Mouse (Mus musculus) limb, embryonic 12.5 days (tissue): Measurements from ENCODE around the gene Man2b1. TPM values are rescaled to one million over a fixed set of nuclear protein-coding genes. Genes with fewer than 3 reads are reported as not detected.
"Not testable (repeated sequence)": the region's sequence is repeated elsewhere in the genome, so short reads cannot be mapped to it uniquely, and the experiment has no call there.

ENCODE experiments used
- ATAC-seq: fragments of 200-750 bp; cut with Nextera tagmentation; 2 replicates; pipeline ENCODE4 v1.8.0; 2017; ENCODE audit warnings: low read depth, moderate TSS enrichment; ENCODE audit not compliant: insufficient number of reproducible peaks, insufficient read depth, low FRiP score, low TSS enrichment
- H3K27ac ChIP-seq: fragments of 300-500 bp; sonication (generic); 2 replicates; pipeline ENCODE4 v1.5.1; 2016; ENCODE audit warnings: mild to moderate bottlenecking, moderate library complexity
- H3K27me3 ChIP-seq: fragments of 300-500 bp; sonication (generic); 2 replicates; pipeline ENCODE4 v1.6.1; 2016; ENCODE audit warnings: mild to moderate bottlenecking, moderate library complexity
- H3K36me3 ChIP-seq: fragments of 300-500 bp; sonication (generic); 2 replicates; pipeline ENCODE4 v1.6.1; 2016; ENCODE audit warnings: mild to moderate bottlenecking, moderate library complexity
- H3K4me1 ChIP-seq: fragments of 300-500 bp; sonication (generic); replicated peaks from 2 replicates; pipeline ENCODE4 v1.6.1; 2016
- H3K4me2 ChIP-seq: fragments of 300-500 bp; sonication (generic); 2 replicates; pipeline ENCODE4 v1.6.1; 2016; ENCODE audit warnings: mild to moderate bottlenecking, moderate library complexity
- H3K4me3 ChIP-seq: fragments of 300-500 bp; sonication (generic); replicated peaks from 2 replicates; pipeline ENCODE4 v1.5.1; 2016; ENCODE audit warnings: mild to moderate bottlenecking
- H3K9ac ChIP-seq: fragments of 300-500 bp; sonication (generic); replicated peaks from 2 replicates; pipeline ENCODE4 v1.6.1; 2016; ENCODE audit warnings: mild to moderate bottlenecking, moderate library complexity
- H3K9me3 ChIP-seq: fragments of 300-500 bp; sonication (generic); 2 replicates; pipeline ENCODE4 v1.6.1; 2016; ENCODE audit warnings: mild to moderate bottlenecking, moderate library complexity
- WGBS: fragments of 180-500 bp; shearing (Covaris S2); methylation state at CpG from one replicate; pipeline ENCODE4 v1.1.7; 2016; 5-methylcytosine and 5-hydroxymethylcytosine counted together
- polyA plus RNA-seq: library from polyadenylated mRNA; unstranded; fragments of >200 nt; fragmentation: Nextera tagmentation; extraction: Ambion mirVana; gene quantifications from 2 replicates; pipeline ENCODE4 v1.2.1, GENCODE M21; 2016

Man2b1 gene
- polyA plus RNA-seq, 1 experiment from 2014 or later, result 24.2 TPM

- Histone ChIP-seq H3K4me1 (peaks cover 14% of the 10 kb centered on the region; the same call in 1 of the 2 replicates), H3K4me3 (no peak overlapping the region), H3K27me3 (no peaks in the 10 kb centered on the region), H3K9me3 (no peaks in the 10 kb centered on the region), H3K4me2 (no peak overlapping the region), H3K36me3 (peaks cover 56% of the 10 kb centered on the region), H3K9ac (no peak overlapping the region), H3K27ac (no peak overlapping the region)
- 78% methylated on average over 10 of the region's 10 CpGs for WGBS
- ATAC-seq, result no peak; the same call in 1 of the 2 replicates
These were observed 8.9 kb upstream of the Man2b1 start for GRCm38 (mm10) chr8:85074167-85074566.

- no peak overlapping the region for H3K27ac ChIP-seq
These were observed 8.5 kb upstream of the Man2b1 start for GRCm38 (mm10) chr8:85074617-85075016.

DNA sequence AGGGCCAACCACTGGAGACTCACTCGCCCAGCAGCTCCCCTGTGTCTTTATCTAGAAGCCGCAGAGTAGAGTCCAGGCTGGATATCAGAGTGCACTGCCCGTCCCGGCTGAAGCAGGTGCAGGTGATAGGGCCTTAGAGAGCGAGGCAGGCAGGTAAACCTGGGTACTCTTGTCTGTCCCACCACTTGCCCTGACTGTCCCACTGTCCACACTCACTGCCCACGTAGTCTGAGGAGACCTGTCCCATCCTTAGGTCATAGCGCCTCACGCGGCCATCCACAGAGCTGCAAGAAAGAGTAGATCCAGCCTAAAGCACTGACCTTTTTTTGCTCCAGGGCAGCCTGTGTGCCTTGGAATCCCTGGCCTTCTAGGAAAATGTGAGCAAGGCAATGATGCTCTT lies 7.1 kb upstream of the Man2b1 start:
- Histone ChIP-seq H3K4me3 (no peak overlapping the region), H3K9ac (no peak overlapping the region), H3K27me3 (no peaks in the 10 kb centered on the region), H3K4me2 (no peak overlapping the region), H3K36me3 (peaks cover 56% of the 10 kb centered on the region), H3K4me1 (peaks cover 21% of the 10 kb centered on the region), H3K9me3 (no peaks in the 10 kb centered on the region), H3K27ac (no peak overlapping the region)
- no peak for ATAC-seq
- WGBS, result 84% methylated on average over 9 of the region's 9 CpGs

More at GRCm38 (mm10) chr8:85074617-85075016, 8.5 kb upstream of the Man2b1 start:
- H3K36me3 ChIP-seq, result peaks cover 56% of the 10 kb centered on the region
- no peak for ATAC-seq
- H3K4me2 ChIP-seq, result no peak overlapping the region
- no peak overlapping the region for H3K4me3 ChIP-seq
- no peaks in the 10 kb centered on the region for H3K9me3 ChIP-seq
- 97% methylated on average over 10 of the region's 10 CpGs for WGBS
- peaks cover 18% of the 10 kb centered on the region for H3K4me1 ChIP-seq
- H3K27me3 ChIP-seq, result no peaks in the 10 kb centered on the region
- H3K9ac ChIP-seq, result no peak overlapping the region

DNA sequence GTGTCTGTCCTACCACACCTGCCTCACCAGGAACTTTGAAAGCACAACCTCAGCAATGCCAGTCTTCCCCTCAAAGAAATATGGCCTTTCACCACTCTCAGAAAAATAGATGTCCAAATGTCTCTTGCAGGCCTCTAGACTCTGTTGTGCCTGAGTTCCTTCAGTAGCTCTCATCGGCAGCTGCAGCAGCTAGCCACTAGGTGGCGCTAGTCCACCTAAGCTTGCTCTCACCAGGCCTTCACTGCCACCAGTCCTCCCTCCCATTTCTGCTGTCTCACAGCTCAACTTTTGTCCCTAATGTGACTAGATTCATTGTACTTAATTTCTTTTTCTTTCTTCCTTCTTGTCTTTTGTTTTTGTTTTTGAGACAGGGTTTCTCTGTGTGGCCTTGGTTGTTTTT lies 6.1 kb upstream of the Man2b1 start:
- no peaks in the 10 kb centered on the region for H3K27me3 ChIP-seq
- no peaks in the 10 kb centered on the region for H3K9me3 ChIP-seq
- peaks cover 56% of the 10 kb centered on the region for H3K36me3 ChIP-seq
- ATAC-seq, result no peak
- no peak overlapping the region for H3K4me2 ChIP-seq
- H3K27ac ChIP-seq, result no peak overlapping the region
- no peak overlapping the region for H3K9ac ChIP-seq
- H3K4me3 ChIP-seq, result no peak overlapping the region
- 0% methylated on average over 2 of the region's 2 CpGs for WGBS
- peaks cover 25% of the 10 kb centered on the region for H3K4me1 ChIP-seq

DNA sequence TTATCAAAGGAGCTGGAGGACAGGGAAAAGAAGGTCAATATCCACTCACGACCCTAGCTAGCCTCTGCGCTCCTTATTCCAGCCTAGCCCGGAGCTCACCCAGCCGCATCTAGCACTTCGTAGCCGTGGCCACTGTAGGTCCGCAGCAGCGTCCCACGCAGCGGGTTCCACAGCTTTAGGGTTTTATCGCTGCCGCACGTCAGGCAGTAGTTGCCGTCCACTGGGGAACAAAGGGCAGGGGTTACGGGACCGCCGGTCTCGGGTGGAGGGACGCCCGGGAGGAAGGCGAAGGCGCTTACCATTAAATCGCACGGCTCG lies 2.9 kb upstream of the Man2b1 start:
- H3K9ac ChIP-seq, result peak overlapping the region; percentile 89
- under 1% methylated on average over 25 of the region's 25 CpGs for WGBS
- peak overlapping the region; percentile 56; the same call in 1 of the 2 replicates for H3K27ac ChIP-seq
- H3K4me2 ChIP-seq, result peak overlapping the region; percentile 89
- no peaks in the 10 kb centered on the region for H3K9me3 ChIP-seq
- H3K36me3 ChIP-seq, result peaks cover 38% of the 10 kb centered on the region
- no peaks in the 10 kb centered on the region for H3K27me3 ChIP-seq
- peaks cover 28% of the 10 kb centered on the region for H3K4me1 ChIP-seq
- peak overlapping the region; percentile 91 for H3K4me3 ChIP-seq
- ATAC-seq, result no peak

GRCm38 (mm10) chr8:85080532-85081215 lies 2.4 kb upstream of the Man2b1 start, which contains the start of gene Wdr83os:
Gene Wdr83os, plus strand, starts transcription at chr8:85080740.
- no peak for ATAC-seq
- H3K4me3 ChIP-seq, result peak within 1 kb of the TSS; percentile 91
- under 1% methylated on average over 30 of the region's 30 CpGs for WGBS
- no peaks in the 10 kb centered on the region for H3K27me3 ChIP-seq
- H3K9me3 ChIP-seq, result no peaks in the 10 kb centered on the region
- peaks cover 28% of the 10 kb centered on the region for H3K4me1 ChIP-seq
- H3K4me2 ChIP-seq, result peak within 1 kb of the TSS; percentile 89
- H3K9ac ChIP-seq, result peak within 1 kb of the TSS; percentile 89
- peaks cover 38% of the 10 kb centered on the region for H3K36me3 ChIP-seq
- H3K27ac ChIP-seq, result peak within 1 kb of the TSS; percentile 56

- WGBS, result under 1% methylated on average over 9 of the region's 9 CpGs
- Histone ChIP-seq H3K27me3 (no peaks in the 10 kb centered on the region), H3K9ac (peak within 1 kb of the TSS; percentile 89), H3K9me3 (no peaks in the 10 kb centered on the region), H3K4me3 (peak within 1 kb of the TSS; percentile 91), H3K4me1 (peaks cover 28% of the 10 kb centered on the region), H3K27ac (peak within 1 kb of the TSS; percentile 56), H3K4me2 (peak within 1 kb of the TSS; percentile 89), H3K36me3 (peaks cover 34% of the 10 kb centered on the region)
- peak; percentile 76 for ATAC-seq
These were observed 1.9 kb upstream of the Man2b1 start, which contains the start of gene Wdr83 for GRCm38 (mm10) chr8:85081216-85081555. Gene Wdr83, minus strand, starts transcription at chr8:85081306.

- not testable (repeated sequence) for H3K9me3 ChIP-seq, H3K27ac ChIP-seq, ATAC-seq, H3K9ac ChIP-seq, H3K27me3 ChIP-seq, H3K4me2 ChIP-seq, H3K4me3 ChIP-seq
- 95% methylated on average over 4 of the region's 4 CpGs for WGBS
- H3K36me3 ChIP-seq, result peaks cover 34% of the 10 kb centered on the region
- H3K4me1 ChIP-seq, result peaks cover 28% of the 10 kb centered on the region
These were observed 901 bp upstream of the Man2b1 start for GRCm38 (mm10) chr8:85082169-85082568.

DNA sequence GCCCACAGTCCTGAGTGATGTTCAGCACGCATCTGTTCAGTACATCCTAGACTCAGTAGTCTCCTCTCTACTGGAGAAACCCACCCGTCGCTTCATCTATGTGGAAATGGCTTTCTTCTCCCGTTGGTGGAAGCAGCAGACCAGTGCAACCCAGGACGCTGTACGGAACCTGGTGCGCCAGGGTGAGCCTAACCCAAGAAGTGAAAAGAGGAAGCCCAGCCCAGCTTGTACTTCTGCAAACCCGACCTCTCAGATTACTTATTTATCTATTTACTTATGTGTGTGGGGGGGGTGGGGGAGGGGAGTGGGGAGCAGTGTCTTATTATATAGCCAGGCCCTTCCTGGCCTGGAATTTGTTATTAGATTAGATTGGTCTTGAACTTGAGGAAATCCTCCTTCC lies 1.6 kb downstream of the Man2b1 start:
- Histone ChIP-seq H3K4me2 (no peak overlapping the region), H3K27ac (no peak overlapping the region), H3K4me1 (peaks cover 24% of the 10 kb centered on the region), H3K4me3 (no peak overlapping the region), H3K27me3 (no peaks in the 10 kb centered on the region), H3K9me3 (no peaks in the 10 kb centered on the region), H3K9ac (no peak overlapping the region), H3K36me3 (peaks cover 35% of the 10 kb centered on the region)
- 89% methylated on average over 8 of the region's 8 CpGs for WGBS
- ATAC-seq, result no peak

DNA sequence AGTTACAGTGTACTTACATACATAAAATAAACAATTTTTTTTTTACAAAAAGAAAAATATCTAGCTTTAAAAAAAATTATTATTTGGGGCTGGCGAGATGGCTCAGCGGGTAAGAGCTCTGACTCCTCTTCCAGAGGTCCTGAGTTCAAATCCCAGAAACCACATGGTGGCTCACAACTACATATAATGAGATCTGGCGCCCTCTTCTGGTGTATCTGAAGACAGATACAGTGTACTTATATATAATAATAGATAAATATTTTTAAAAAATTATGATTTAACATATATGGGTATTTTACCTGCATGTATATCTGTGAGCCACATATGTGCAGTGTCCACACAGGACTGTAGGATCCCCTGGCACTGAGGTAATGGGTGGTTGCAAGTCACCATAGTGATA lies 3.2 kb downstream of the Man2b1 start:
- H3K9me3 ChIP-seq, result no peaks in the 10 kb centered on the region
- peaks cover 17% of the 10 kb centered on the region for H3K4me1 ChIP-seq
- no peak for ATAC-seq
- no peaks in the 10 kb centered on the region for H3K27me3 ChIP-seq
- H3K36me3 ChIP-seq, result peaks cover 41% of the 10 kb centered on the region
- H3K4me3 ChIP-seq, result no peak overlapping the region
- 83% methylated on average over 3 of the region's 3 CpGs for WGBS
- no peak overlapping the region for H3K9ac ChIP-seq
- no peak overlapping the region for H3K27ac ChIP-seq
- no peak overlapping the region for H3K4me2 ChIP-seq

DNA sequence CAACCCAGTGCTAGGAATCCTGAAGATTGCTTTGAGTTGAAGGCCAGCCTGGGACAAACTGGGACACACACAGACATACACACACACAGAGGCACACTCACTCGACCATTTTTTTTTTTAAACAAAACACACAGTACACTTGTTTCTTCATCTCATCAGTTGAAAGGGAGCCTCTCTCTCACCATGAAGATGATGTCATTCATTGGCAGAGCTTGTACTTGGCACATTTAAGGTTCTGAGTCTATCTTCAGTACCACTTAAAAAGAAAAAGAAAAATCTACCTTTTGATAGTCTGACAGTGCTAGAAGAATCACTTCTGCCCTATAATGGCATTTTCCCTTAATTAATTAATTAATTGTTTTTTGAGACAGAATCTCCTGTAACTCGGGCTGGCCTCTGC lies 5.7 kb downstream of the Man2b1 start:
- WGBS, result 82% methylated on average over 2 of the region's 2 CpGs
- H3K9me3 ChIP-seq, result no peaks in the 10 kb centered on the region
- H3K4me1 ChIP-seq, result peaks cover 3% of the 10 kb centered on the region
- no peak overlapping the region for H3K4me2 ChIP-seq
- no peak overlapping the region for H3K9ac ChIP-seq
- no peak for ATAC-seq
- H3K36me3 ChIP-seq, result peaks cover 56% of the 10 kb centered on the region
- no peaks in the 10 kb centered on the region for H3K27me3 ChIP-seq
- no peak overlapping the region for H3K27ac ChIP-seq
- no peak overlapping the region for H3K4me3 ChIP-seq

GRCm38 (mm10) chr8:85090856-85091255 lies 7.8 kb downstream of the Man2b1 start:
- ATAC-seq, result no peak
- Histone ChIP-seq H3K36me3 (peaks cover 65% of the 10 kb centered on the region), H3K27me3 (no peaks in the 10 kb centered on the region), H3K9me3 (no peaks in the 10 kb centered on the region), H3K4me1 (no peaks in the 10 kb centered on the region), H3K4me3 (no peak overlapping the region), H3K4me2 (no peak overlapping the region), H3K9ac (no peak overlapping the region), H3K27ac (no peak overlapping the region)
- WGBS, result 83% methylated on average over 11 of the region's 11 CpGs
